Mouse (Mus musculus) thymus, adult 2 months (tissue): ENCODE measurements around the gene Celf2. TPM values are rescaled to one million over a fixed set of nuclear protein-coding genes. Genes with fewer than 3 reads are reported as not detected.

Source experiments
- DNase-seq: peaks from one replicate; pipeline ENCODE4 v3.0.0; 2021
- H3K27ac ChIP-seq: fragments of 200-500 bp; 2 replicates; pipeline ENCODE4 v1.5.1; 2012; ENCODE audit warnings: low read length, control low read depth; ENCODE audit not compliant: control insufficient read depth, insufficient read depth
- H3K27me3 ChIP-seq: fragments of 200-500 bp; 2 replicates; pipeline ENCODE4 v1.6.1; 2012; ENCODE audit warnings: mild to moderate bottlenecking, low read length, moderate library complexity, mixed read lengths; ENCODE audit not compliant: control insufficient read depth, insufficient read depth
- H3K36me3 ChIP-seq: fragments of 200-500 bp; 2 replicates; pipeline ENCODE4 v1.6.1; 2012; ENCODE audit warnings: mild to moderate bottlenecking, low read length, moderate library complexity; ENCODE audit not compliant: control insufficient read depth, insufficient read depth
- H3K4me1 ChIP-seq: fragments of 200-500 bp; replicated peaks from 2 replicates; pipeline ENCODE4 v1.6.1; 2012; ENCODE audit warnings: low read length; ENCODE audit not compliant: control insufficient read depth, insufficient read depth
- H3K4me3 ChIP-seq: fragments of 200-500 bp; 2 replicates; pipeline ENCODE4 v1.5.1; 2012; ENCODE audit warnings: mild to moderate bottlenecking, low read length, control low read depth, moderate library complexity; ENCODE audit not compliant: control insufficient read depth, insufficient read depth
- CTCF ChIP-seq: fragments of 200-500 bp; IDR thresholded peaks from 2 replicates; pipeline ENCODE4 v1.5.1; 2012; ENCODE audit warnings: mild to moderate bottlenecking, control low read depth, low read length, moderate library complexity, borderline replicate concordance; ENCODE audit not compliant: control insufficient read depth, poor library complexity, insufficient read depth; ENCODE audit errors: extremely low read depth
- POLR2A ChIP-seq: fragments of 200-500 bp; IDR thresholded peaks from 2 replicates; pipeline ENCODE4 v1.6.1; 2012; ENCODE audit warnings: mild to moderate bottlenecking, low read length, control low read depth, moderate library complexity; ENCODE audit not compliant: control insufficient read depth, poor library complexity, insufficient read depth; ENCODE audit errors: extremely low read depth
- WGBS: fragments of 180-500 bp; shearing (Covaris S2); methylation state at CpG from one replicate; pipeline ENCODE4 v1.1.7; 2018; 5-methylcytosine and 5-hydroxymethylcytosine counted together
- polyA plus RNA-seq: library from polyadenylated mRNA; depleted of rRNA; stranded (reverse); fragments of >200 nt; gene quantifications from 2 replicates; pipeline ENCODE4 v1.2.3, GENCODE M21; 2012

Celf2 gene
- polyA plus RNA-seq, 1 experiment = 214 TPM

DNA sequence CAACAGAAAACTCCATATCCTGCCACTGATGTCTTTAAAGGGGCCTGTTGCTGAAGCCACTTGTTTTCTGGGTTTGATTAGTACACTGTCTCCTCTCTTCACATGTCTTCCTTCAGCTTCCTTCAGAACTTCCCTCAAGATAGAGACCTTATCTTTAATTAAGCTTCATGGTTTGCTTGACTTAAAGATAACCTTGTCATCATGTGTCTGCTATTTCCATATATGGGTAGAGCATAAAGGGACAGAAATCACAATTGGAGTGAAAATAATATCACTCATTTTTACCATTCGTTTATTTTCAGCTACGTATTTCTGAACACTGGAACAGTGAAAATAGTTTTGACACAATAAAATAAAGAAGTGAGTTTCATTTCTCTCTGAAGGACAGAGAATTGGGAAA is 905.0 kb downstream of the Celf2 start:
- 96% methylated on average over 2 of the region's 2 CpGs for WGBS
- no peak for TF ChIP-seq POLR2A
- TF ChIP-seq CTCF = no peak
- Histone ChIP-seq H3K36me3 (peaks cover 47% of the 10 kb centered on the region), H3K4me3 (no peak overlapping the region), H3K4me1 (no peaks in the 10 kb centered on the region), H3K27me3 (no peaks in the 10 kb centered on the region), H3K27ac (no peak overlapping the region)
- DNase-seq = no peak

DNA sequence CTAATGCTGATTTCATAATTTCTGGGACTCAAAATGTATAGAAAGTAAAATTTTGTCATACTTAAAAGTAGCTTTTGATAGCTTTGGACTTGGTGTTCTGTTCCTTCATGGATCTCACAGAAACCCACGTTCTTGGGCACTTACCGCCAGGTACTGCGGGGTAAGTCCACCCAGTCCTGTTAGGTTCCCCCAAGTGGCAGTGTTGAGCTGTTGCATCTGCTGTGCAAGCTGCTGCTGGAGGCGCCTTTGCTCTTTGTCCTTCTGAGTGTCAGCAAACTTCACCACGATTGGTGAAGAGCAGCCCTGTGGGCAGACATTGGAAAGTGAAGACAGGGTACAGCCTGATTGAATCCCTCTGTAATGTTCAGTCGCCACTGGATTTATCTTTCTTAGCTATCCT is 905.5 kb downstream of the Celf2 start:
- H3K27me3 ChIP-seq = no peaks in the 10 kb centered on the region
- DNase-seq = no peak
- no peaks in the 10 kb centered on the region for H3K4me1 ChIP-seq
- H3K4me3 ChIP-seq = no peak overlapping the region
- no peak for TF ChIP-seq CTCF
- no peak for TF ChIP-seq POLR2A
- H3K36me3 ChIP-seq = peaks cover 51% of the 10 kb centered on the region
- 94% methylated on average over 6 of the region's 6 CpGs for WGBS
- no peak overlapping the region for H3K27ac ChIP-seq

DNA sequence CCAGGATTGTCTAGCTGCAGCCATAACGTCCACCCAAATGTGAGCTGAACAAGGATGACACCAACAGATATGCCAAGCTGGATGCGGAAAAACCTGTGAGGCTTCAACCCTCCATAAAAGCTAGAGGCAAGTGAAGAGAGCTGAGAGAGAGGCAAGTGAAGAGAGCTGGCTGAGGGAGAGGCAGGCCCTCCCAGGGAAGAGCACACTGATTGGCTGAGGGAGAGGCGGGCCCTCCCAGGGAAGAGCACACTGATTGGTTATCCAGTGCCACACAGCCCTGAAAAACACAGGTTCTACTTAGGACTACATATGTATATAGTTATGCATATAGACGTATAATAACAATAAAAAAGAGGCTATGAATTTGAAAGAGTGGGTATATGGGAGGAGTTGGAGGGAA is 907.2 kb downstream of the Celf2 start:
- DNase-seq = peak; percentile 8
- Histone ChIP-seq H3K36me3 (peaks cover 49% of the 10 kb centered on the region), H3K27ac (no peak overlapping the region), H3K4me1 (no peaks in the 10 kb centered on the region), H3K27me3 (no peaks in the 10 kb centered on the region), H3K4me3 (no peak overlapping the region)
- TF ChIP-seq CTCF = no peak
- no peak for TF ChIP-seq POLR2A
- WGBS = 98% methylated on average over 4 of the region's 4 CpGs

- no peaks in the 10 kb centered on the region for H3K27me3 ChIP-seq
- H3K27ac ChIP-seq = no peak overlapping the region
- peaks cover 73% of the 10 kb centered on the region for H3K36me3 ChIP-seq
- DNase-seq = no peak
- TF ChIP-seq POLR2A = no peak
- no peak for TF ChIP-seq CTCF
- H3K4me1 ChIP-seq = no peaks in the 10 kb centered on the region
- H3K4me3 ChIP-seq = no peak overlapping the region
- 100% methylated on average over 1 of the region's 1 CpGs for WGBS
These were observed 910.5 kb downstream of the Celf2 start for GRCm38 (mm10) chr2:6598879-6599167.

DNA sequence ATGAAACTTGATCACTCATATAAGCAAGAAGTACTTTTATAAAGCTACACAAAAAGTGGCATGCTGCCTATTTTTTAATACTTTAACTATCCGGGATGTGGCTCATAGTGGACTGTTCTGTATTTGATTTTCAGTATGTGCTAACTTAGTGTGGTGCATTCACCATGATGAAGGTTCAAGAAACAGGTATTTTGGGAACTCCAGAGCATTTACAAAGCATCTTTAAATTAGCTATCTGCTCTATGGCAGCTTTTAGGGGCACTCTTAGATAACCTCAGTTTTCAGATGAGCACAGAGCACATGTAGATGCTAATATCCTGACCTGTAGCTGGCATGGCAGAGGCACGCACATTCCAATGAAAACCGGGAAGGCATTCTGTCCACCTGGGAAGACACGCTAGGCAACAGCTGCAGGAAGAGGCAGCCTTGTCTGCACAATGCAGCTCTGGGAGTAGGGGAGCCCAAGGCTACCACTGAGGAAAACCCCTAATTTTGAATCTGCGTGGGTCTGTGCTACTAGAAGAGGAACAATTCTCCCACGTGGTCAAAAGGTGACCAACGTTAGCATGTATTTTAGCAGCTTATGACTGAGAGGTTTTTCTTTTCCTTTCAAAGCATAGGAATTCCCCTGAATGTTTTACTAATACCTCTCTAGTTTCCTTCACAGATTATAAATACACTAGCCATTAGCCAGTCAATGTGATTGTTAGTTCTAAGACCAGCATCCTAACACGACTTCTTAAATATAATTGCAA is 911.1 kb downstream of the Celf2 start:
- no peaks in the 10 kb centered on the region for H3K27me3 ChIP-seq
- H3K36me3 ChIP-seq = peaks cover 71% of the 10 kb centered on the region
- TF ChIP-seq CTCF (no peak), POLR2A (no peak)
- H3K4me1 ChIP-seq = no peaks in the 10 kb centered on the region
- H3K4me3 ChIP-seq = no peak overlapping the region
- no peak overlapping the region for H3K27ac ChIP-seq
- DNase-seq = no peak
- WGBS = 90% methylated on average over 8 of the region's 8 CpGs

DNA sequence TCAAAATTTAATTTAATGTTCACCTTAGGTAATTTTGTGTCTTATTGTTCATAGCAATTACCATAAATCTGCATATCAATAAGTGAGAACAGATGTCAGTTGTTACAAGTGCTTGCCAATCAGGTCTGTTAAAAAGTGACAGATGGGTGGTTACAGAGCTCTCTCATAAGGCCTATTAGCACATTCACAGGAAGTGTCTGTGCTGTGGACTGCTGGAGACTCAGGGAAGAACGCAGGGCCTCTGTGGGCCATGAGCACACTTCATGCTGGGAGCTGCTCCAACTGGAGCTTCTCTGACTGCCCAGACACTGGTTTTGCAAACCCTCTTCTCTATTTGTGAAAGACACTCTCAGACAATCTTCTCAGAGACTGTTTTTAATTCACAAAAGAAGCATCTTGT is 914.6 kb downstream of the Celf2 start:
- WGBS = 84% methylated on average over 1 of the region's 1 CpGs
- no peaks in the 10 kb centered on the region for H3K4me1 ChIP-seq
- H3K27ac ChIP-seq = no peak overlapping the region
- H3K27me3 ChIP-seq = no peaks in the 10 kb centered on the region
- peaks cover 78% of the 10 kb centered on the region for H3K36me3 ChIP-seq
- no peak overlapping the region for H3K4me3 ChIP-seq
- DNase-seq = no peak
- TF ChIP-seq CTCF (no peak), POLR2A (no peak)

- Histone ChIP-seq H3K27me3 (no peaks in the 10 kb centered on the region), H3K4me1 (no peaks in the 10 kb centered on the region), H3K27ac (no peak overlapping the region), H3K36me3 (peaks cover 75% of the 10 kb centered on the region), H3K4me3 (no peak overlapping the region)
- TF ChIP-seq CTCF (no peak), POLR2A (no peak)
- no peak for DNase-seq
- 98% methylated on average over 3 of the region's 3 CpGs for WGBS
These were observed 915.2 kb downstream of the Celf2 start for GRCm38 (mm10) chr2:6594160-6594559.
